Comparison of ENCODE assay signal across 18 mouse cellular contexts in the genomic region with DNA sequence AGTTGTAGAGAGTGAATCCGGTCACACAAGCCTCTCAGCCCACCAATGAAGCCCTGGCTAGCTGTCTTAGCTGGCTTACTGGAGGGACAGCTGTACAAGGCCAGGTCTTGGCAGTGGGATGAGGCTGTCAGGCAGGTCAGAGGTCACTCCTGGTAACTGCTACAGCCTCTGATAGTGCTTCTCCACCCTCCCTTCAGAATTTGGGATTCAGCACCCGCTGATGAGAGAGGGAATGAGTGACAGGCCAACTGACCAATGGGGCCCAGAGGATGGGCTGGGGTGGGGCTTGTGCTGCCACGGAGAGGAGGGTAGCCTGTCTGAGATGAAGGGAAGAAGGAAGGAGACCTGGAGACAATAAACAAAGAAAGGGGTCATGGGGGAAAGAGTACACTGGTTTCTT. TPM values are rescaled to one million over a fixed set of nuclear protein-coding genes. Genes with fewer than 3 reads are reported as not detected.
DNase-seq lines count a peak whose midpoint lies in the region; ATAC-seq and TF ChIP-seq lines count a peak whose summit lies in the region.
"Had no signal": no experiment of that assay in that cellular context is flagged by ENCODE, and none has a peak within 500 bp of the region (broad histone marks: within the 10 kb centered on the region; RNA-seq: fewer than 3 reads in every experiment).

No protein-coding gene starts in this region.

- H3K9me3 ChIP-seq in hindbrain, embryonic 11.5 days (ENCODE audit: control insufficient read depth, low read length): no peaks in the 10 kb centered on the region
- no peaks in the 10 kb centered on the region for H3K9me3 ChIP-seq in hindbrain, embryonic 14.5 days (ENCODE audit: control insufficient read depth, low read length)
- H3K9me3 ChIP-seq in midbrain, postnatal 0 days (ENCODE audit: low read length): no peaks in the 10 kb centered on the region
- H3K9me3 ChIP-seq in midbrain, embryonic 15.5 days: no peaks in the 10 kb centered on the region
- H3K9me3 ChIP-seq: forebrain, embryonic 15.5 days; limb, embryonic 15.5 days; midbrain, embryonic 12.5 days had no signal

- TF ChIP-seq CTCF in midbrain, postnatal 0 days (IDR thresholded peaks at IDR 0.05): no peak

- ATAC-seq in hindbrain, embryonic 11.5 days (ENCODE audit: low FRiP score): no peak
- ATAC-seq in hindbrain, embryonic 14.5 days (ENCODE audit: low FRiP score): no peak
- ATAC-seq in midbrain, postnatal 0 days (ENCODE audit: low FRiP score): 0 out of 2 replicates have a peak, but pooled peaks have one; percentile 16
- ATAC-seq in midbrain, embryonic 15.5 days (replicated peaks): no peak
- no peak for ATAC-seq in frontal cortex, adult (ENCODE audit: low TSS enrichment)
- ATAC-seq: forebrain, embryonic 15.5 days; hindbrain, embryonic 16.5 days had no signal

- no peaks in the 10 kb centered on the region for H3K36me3 ChIP-seq in hindbrain, embryonic 11.5 days (ENCODE audit: control insufficient read depth, insufficient read depth, low read length)
- peaks cover 4% of the 10 kb centered on the region; the same call in 1 of the 2 replicates for H3K36me3 ChIP-seq in hindbrain, embryonic 14.5 days (replicated peaks; ENCODE audit: control insufficient read depth, insufficient read depth)
- H3K36me3 ChIP-seq in midbrain, postnatal 0 days (ENCODE audit: insufficient read depth, low read length): no peaks in the 10 kb centered on the region
- 0 out of 2 replicates have a peak, but pooled peaks cover 3% of the 10 kb centered on the region for H3K36me3 ChIP-seq in midbrain, embryonic 15.5 days (replicated peaks)
- H3K36me3 ChIP-seq: forebrain, embryonic 15.5 days had no signal

- WGBS in hindbrain, embryonic 11.5 days: 37% methylated on average over 3 of the region's 3 CpGs
- 47% methylated on average over 3 of the region's 3 CpGs for WGBS in hindbrain, embryonic 14.5 days
- 48% methylated on average over 3 of the region's 3 CpGs for WGBS in midbrain, postnatal 0 days
- 49% methylated on average over 3 of the region's 3 CpGs for WGBS in midbrain, embryonic 15.5 days

- no peak overlapping the region for H3K9ac ChIP-seq in hindbrain, embryonic 11.5 days (ENCODE audit: low read depth, low read length)
- no peak overlapping the region for H3K9ac ChIP-seq in hindbrain, embryonic 14.5 days
- no peak overlapping the region for H3K9ac ChIP-seq in midbrain, postnatal 0 days (replicated peaks; ENCODE audit: low read length, poor library complexity, severe bottlenecking)
- H3K9ac ChIP-seq in midbrain, embryonic 15.5 days: no peak overlapping the region
- H3K9ac ChIP-seq: forebrain, embryonic 15.5 days; limb, embryonic 15.5 days; midbrain, embryonic 12.5 days had no signal

- H3K27me3 ChIP-seq in hindbrain, embryonic 11.5 days (ENCODE audit: control insufficient read depth, insufficient read depth, low read length): no peaks in the 10 kb centered on the region
- H3K27me3 ChIP-seq in hindbrain, embryonic 14.5 days (ENCODE audit: control insufficient read depth, insufficient read depth, low read length): no peaks in the 10 kb centered on the region
- H3K27me3 ChIP-seq in midbrain, postnatal 0 days (ENCODE audit: insufficient read depth, low read length): no peaks in the 10 kb centered on the region
- H3K27me3 ChIP-seq in midbrain, embryonic 15.5 days (replicated peaks): no peaks in the 10 kb centered on the region
- H3K27me3 ChIP-seq: forebrain, embryonic 15.5 days; limb, embryonic 15.5 days; midbrain, embryonic 12.5 days had no signal

- no peaks in the 10 kb centered on the region for H3K4me1 ChIP-seq in hindbrain, embryonic 11.5 days (replicated peaks; ENCODE audit: control insufficient read depth, insufficient read depth, low read length)
- no peaks in the 10 kb centered on the region for H3K4me1 ChIP-seq in hindbrain, embryonic 14.5 days (replicated peaks; ENCODE audit: control insufficient read depth, insufficient read depth, low read length)
- peaks cover 2% of the 10 kb centered on the region; the same call in 1 of the 2 replicates for H3K4me1 ChIP-seq in midbrain, postnatal 0 days (ENCODE audit: insufficient read depth, low read length)
- H3K4me1 ChIP-seq in midbrain, embryonic 15.5 days: no peaks in the 10 kb centered on the region
- H3K4me1 ChIP-seq: forebrain, embryonic 15.5 days; limb, embryonic 15.5 days; midbrain, embryonic 12.5 days had no signal

- no peak overlapping the region for H3K4me2 ChIP-seq in hindbrain, embryonic 11.5 days (replicated peaks; ENCODE audit: low read depth, low read length)
- no peak overlapping the region for H3K4me2 ChIP-seq in hindbrain, embryonic 14.5 days (replicated peaks)
- H3K4me2 ChIP-seq in midbrain, postnatal 0 days (ENCODE audit: low read depth, low read length, poor library complexity, severe bottlenecking): no peak overlapping the region
- no peak overlapping the region for H3K4me2 ChIP-seq in midbrain, embryonic 15.5 days
- H3K4me2 ChIP-seq: forebrain, embryonic 15.5 days; limb, embryonic 15.5 days; midbrain, embryonic 12.5 days had no signal

- no peak overlapping the region for H3K4me3 ChIP-seq in hindbrain, embryonic 11.5 days (ENCODE audit: low read depth, low read length)
- H3K4me3 ChIP-seq in hindbrain, embryonic 14.5 days (replicated peaks; ENCODE audit: low read length): no peak overlapping the region
- no peak overlapping the region for H3K4me3 ChIP-seq in midbrain, postnatal 0 days (ENCODE audit: low read depth, low read length)
- no peak overlapping the region for H3K4me3 ChIP-seq in midbrain, embryonic 15.5 days
- H3K4me3 ChIP-seq: forebrain, embryonic 15.5 days; gastrocnemius, adult 2 months; heart, adult 2 months; limb, embryonic 15.5 days; midbrain, embryonic 12.5 days had no signal

- no peak overlapping the region for H3K27ac ChIP-seq in hindbrain, embryonic 11.5 days (ENCODE audit: low read depth, low read length)
- H3K27ac ChIP-seq in hindbrain, embryonic 14.5 days: no peak overlapping the region
- H3K27ac ChIP-seq in midbrain, postnatal 0 days (ENCODE audit: low read depth, low read length): no peak overlapping the region
- H3K27ac ChIP-seq in midbrain, embryonic 15.5 days: no peak overlapping the region
- H3K27ac ChIP-seq: forebrain, embryonic 15.5 days; gastrocnemius, adult 2 months; heart, adult 2 months; limb, embryonic 15.5 days; midbrain, embryonic 12.5 days had no signal

- peak; percentile 49 for DNase-seq in hindbrain, embryonic 11.5 days (ENCODE audit: low spot score)
- no peak for DNase-seq in hindbrain, embryonic 14.5 days (ENCODE audit: low spot score)
- DNase-seq in midbrain, postnatal 0 days (ENCODE audit: low spot score): no peak
- DNase-seq in ZHBTc4 (ENCODE audit: low read depth, low spot score): peak; percentile 89
- peak; percentile 54 for DNase-seq in mesoderm, embryonic 11.5 days (ENCODE audit: low read depth, low spot score)
- DNase-seq in left cerebral cortex, adult 11 months (ENCODE audit: low spot score): no peak
- DNase-seq: cerebellum, adult 11 months; gastrocnemius, adult 2 months; heart, adult 2 months; kidney, adult 2 months; right cerebral cortex, postnatal 4 days had no signal

RNA-seq across cellular contexts. Expression of a gene that starts 11.4 kb away (rescaled TPM):
- polyA plus RNA-seq in hindbrain, embryonic 11.5 days (2014; fragmentation: Nextera tagmentation; extraction: Ambion mirVana): 9.9 and 10.3 TPM in 2 replicates
- 4.2 and 4.3 TPM in 2 replicates for polyA plus RNA-seq in hindbrain, embryonic 14.5 days (2014; fragmentation: Nextera tagmentation; extraction: Ambion mirVana)
- total RNA-seq in midbrain, postnatal 0 days (2014; rRNA removed): 4.2 and 5.3 TPM in 2 replicates
- polyA plus RNA-seq in midbrain, postnatal 0 days (2015; fragmentation: Nextera tagmentation; extraction: Ambion mirVana): 1.7 and 1.8 TPM in 2 replicates
- polyA plus RNA-seq in midbrain, embryonic 15.5 days (2015; fragmentation: Nextera tagmentation; extraction: Ambion mirVana): 4.3 and 4.4 TPM in 2 replicates

RNA-seq across cellular contexts. Expression of a gene that starts 28.0 kb away (rescaled TPM):
- 60.0 and 65.6 TPM in 2 replicates for polyA plus RNA-seq in hindbrain, embryonic 11.5 days (2014; fragmentation: Nextera tagmentation; extraction: Ambion mirVana)
- 78.6 and 79.8 TPM in 2 replicates for polyA plus RNA-seq in hindbrain, embryonic 14.5 days (2014; fragmentation: Nextera tagmentation; extraction: Ambion mirVana)
- total RNA-seq in midbrain, postnatal 0 days (2014; rRNA removed): 24.7 and 27.9 TPM in 2 replicates
- polyA plus RNA-seq in midbrain, postnatal 0 days (2015; fragmentation: Nextera tagmentation; extraction: Ambion mirVana): 103 TPM in 2 replicates
- 94.9 and 98.5 TPM in 2 replicates for polyA plus RNA-seq in midbrain, embryonic 15.5 days (2015; fragmentation: Nextera tagmentation; extraction: Ambion mirVana)

RNA-seq across cellular contexts. Expression of a gene that starts 35.8 kb away (rescaled TPM):
- polyA plus RNA-seq in hindbrain, embryonic 11.5 days (2014; fragmentation: Nextera tagmentation; extraction: Ambion mirVana): 0.10 TPM in 1 of 2 replicates, not detected in the other
- 0.12 and 0.14 TPM in 2 replicates for polyA plus RNA-seq in hindbrain, embryonic 14.5 days (2014; fragmentation: Nextera tagmentation; extraction: Ambion mirVana)
- not detected in 2 replicates for total RNA-seq in midbrain, postnatal 0 days (2014; rRNA removed)
- not detected in 2 replicates for polyA plus RNA-seq in midbrain, postnatal 0 days (2015; fragmentation: Nextera tagmentation; extraction: Ambion mirVana)
- polyA plus RNA-seq in midbrain, embryonic 15.5 days (2015; fragmentation: Nextera tagmentation; extraction: Ambion mirVana): 0.13 TPM in 1 of 2 replicates, not detected in the other
- total RNA-seq: gastrocnemius, adult 2 months; heart, adult 2 months; left cerebral cortex, adult 8-10 months had no signal
- polyA plus RNA-seq: forebrain, embryonic 15.5 days; heart, adult 2 months; hindbrain, embryonic 16.5 days; kidney, adult 2 months; midbrain, embryonic 12.5 days had no signal

Comparison
In these comparisons a context has a peak if more than half of its experiments do, and no peak if none do; other contexts are left out.
1. DNase-seq: peak in hindbrain, embryonic 11.5 days (single experiment), ZHBTc4 (single experiment) and mesoderm, embryonic 11.5 days (single experiment); none in hindbrain, embryonic 14.5 days (single experiment), midbrain, postnatal 0 days (single experiment) and left cerebral cortex, adult 11 months (single experiment).